Mouse (Mus musculus): Measurements from ENCODE around the gene Atrnl1. TPM values are rescaled to one million over a fixed set of nuclear protein-coding genes. Genes with fewer than 3 reads are reported as not detected.
"Not testable (repeated sequence)": the region's sequence is repeated elsewhere in the genome, so short reads cannot be mapped to it uniquely, and the experiment has no call there.

The Atrnl1 gene
- polyA plus RNA-seq, 1 experiment, result 5.6 TPM

- peak; percentile 25; the same call in 1 of the 2 replicates for TF ChIP-seq CTCF (IDR thresholded peaks at IDR 0.05; ENCODE audit: extremely low read depth, insufficient read depth, insufficient read length, insufficient replicate concordance)
- no peak for TF ChIP-seq POLR2A (IDR thresholded peaks at IDR 0.05; ENCODE audit: low read depth, low read length)
- 92% methylated on average over 6 of the region's 6 CpGs for WGBS
- no peaks in the 10 kb centered on the region for H3K36me3 ChIP-seq (ENCODE audit: control insufficient read depth, insufficient read depth, low read length)
- no peaks in the 10 kb centered on the region for H3K4me1 ChIP-seq (ENCODE audit: control insufficient read depth, insufficient read depth, insufficient read length)
- no peak overlapping the region for H3K27ac ChIP-seq (ENCODE audit: insufficient read depth, low read length)
- no peak overlapping the region for H3K4me3 ChIP-seq (ENCODE audit: extremely low read depth, insufficient read depth, insufficient read length)
- no peaks in the 10 kb centered on the region for H3K27me3 ChIP-seq (ENCODE audit: control insufficient read depth, insufficient read depth, low read length)
- peak in 1 of 2 experiments; percentile 21 for DNase-seq (ENCODE audit: low read depth in 1 of 2, low spot score in 2 of 2)
Observed at GRCm38 (mm10) chr19:57876057-57876456, 265.2 kb downstream of the Atrnl1 start.

- Histone ChIP-seq H3K27me3 (ENCODE audit: control insufficient read depth, insufficient read depth, low read length) (no peaks in the 10 kb centered on the region), H3K36me3 (ENCODE audit: control insufficient read depth, insufficient read depth, low read length) (no peaks in the 10 kb centered on the region), H3K27ac (ENCODE audit: insufficient read depth, low read length) (no peak overlapping the region), H3K4me3 (ENCODE audit: extremely low read depth, insufficient read depth, insufficient read length) (no peak overlapping the region), H3K4me1 (ENCODE audit: control insufficient read depth, insufficient read depth, insufficient read length) (no peaks in the 10 kb centered on the region)
- no peak for DNase-seq (ENCODE audit: low read depth in 1 of 2, low spot score in 2 of 2)
- WGBS, result 96% methylated on average over 4 of the region's 4 CpGs
- no peak for TF ChIP-seq CTCF (IDR thresholded peaks at IDR 0.05; ENCODE audit: extremely low read depth, insufficient read depth, insufficient read length, insufficient replicate concordance)
- no peak for TF ChIP-seq POLR2A (IDR thresholded peaks at IDR 0.05; ENCODE audit: low read depth, low read length)
Observed at GRCm38 (mm10) chr19:57877343-57877742, 266.5 kb downstream of the Atrnl1 start.

GRCm38 (mm10) chr19:57878583-57878982, 267.7 kb downstream of the Atrnl1 start:
- Histone ChIP-seq H3K27me3 (ENCODE audit: control insufficient read depth, insufficient read depth, low read length) (no peaks in the 10 kb centered on the region), H3K36me3 (ENCODE audit: control insufficient read depth, insufficient read depth, low read length) (no peaks in the 10 kb centered on the region), H3K27ac (ENCODE audit: insufficient read depth, low read length) (no peak overlapping the region), H3K4me1 (ENCODE audit: control insufficient read depth, insufficient read depth, insufficient read length) (no peaks in the 10 kb centered on the region), H3K4me3 (ENCODE audit: extremely low read depth, insufficient read depth, insufficient read length) (no peak overlapping the region)
- DNase-seq (ENCODE audit: low read depth in 1 of 2, low spot score in 2 of 2), result no peak
- 89% methylated on average over 9 of the region's 9 CpGs for WGBS
- TF ChIP-seq POLR2A (IDR thresholded peaks at IDR 0.05; ENCODE audit: low read depth, low read length) (no peak), CTCF (IDR thresholded peaks at IDR 0.05; ENCODE audit: extremely low read depth, insufficient read depth, insufficient read length, insufficient replicate concordance) (no peak)

GRCm38 (mm10) chr19:57879841-57880240, 269.0 kb downstream of the Atrnl1 start:
- not testable (repeated sequence) for H3K36me3 ChIP-seq (ENCODE audit: control insufficient read depth, insufficient read depth, low read length); H3K27me3 ChIP-seq (ENCODE audit: control insufficient read depth, insufficient read depth, low read length); H3K4me3 ChIP-seq (ENCODE audit: extremely low read depth, insufficient read depth, insufficient read length); H3K4me1 ChIP-seq (ENCODE audit: control insufficient read depth, insufficient read depth, insufficient read length); H3K27ac ChIP-seq (ENCODE audit: insufficient read depth, low read length); DNase-seq (ENCODE audit: low read depth in 1 of 2, low spot score in 2 of 2)
- WGBS, result 83% methylated on average over 1 of the region's 1 CpGs

- H3K4me1 ChIP-seq (ENCODE audit: control insufficient read depth, insufficient read depth, insufficient read length), result no peaks in the 10 kb centered on the region
- H3K27ac ChIP-seq (ENCODE audit: insufficient read depth, low read length), result no peak overlapping the region
- no peaks in the 10 kb centered on the region for H3K36me3 ChIP-seq (ENCODE audit: control insufficient read depth, insufficient read depth, low read length)
- 85% methylated on average over 7 of the region's 7 CpGs for WGBS
- DNase-seq (ENCODE audit: low read depth in 1 of 2, low spot score in 2 of 2), result no peak
- H3K4me3 ChIP-seq (ENCODE audit: extremely low read depth, insufficient read depth, insufficient read length), result no peak overlapping the region
- TF ChIP-seq POLR2A (IDR thresholded peaks at IDR 0.05; ENCODE audit: low read depth, low read length) (no peak), CTCF (IDR thresholded peaks at IDR 0.05; ENCODE audit: extremely low read depth, insufficient read depth, insufficient read length, insufficient replicate concordance) (no peak)
- H3K27me3 ChIP-seq (ENCODE audit: control insufficient read depth, insufficient read depth, low read length), result no peaks in the 10 kb centered on the region
Observed at GRCm38 (mm10) chr19:57881927-57882326, 271.1 kb downstream of the Atrnl1 start.

GRCm38 (mm10) chr19:57888871-57889270, 278.0 kb downstream of the Atrnl1 start:
- Histone ChIP-seq H3K4me3 (ENCODE audit: extremely low read depth, insufficient read depth, insufficient read length) (no peak overlapping the region), H3K4me1 (ENCODE audit: control insufficient read depth, insufficient read depth, insufficient read length) (no peaks in the 10 kb centered on the region), H3K36me3 (ENCODE audit: control insufficient read depth, insufficient read depth, low read length) (no peaks in the 10 kb centered on the region), H3K27me3 (ENCODE audit: control insufficient read depth, insufficient read depth, low read length) (no peaks in the 10 kb centered on the region), H3K27ac (ENCODE audit: insufficient read depth, low read length) (no peak overlapping the region)
- DNase-seq (ENCODE audit: low read depth in 1 of 2, low spot score in 2 of 2), result no peak
- WGBS, result 92% methylated on average over 8 of the region's 8 CpGs
- TF ChIP-seq POLR2A (IDR thresholded peaks at IDR 0.05; ENCODE audit: low read depth, low read length) (no peak), CTCF (IDR thresholded peaks at IDR 0.05; ENCODE audit: extremely low read depth, insufficient read depth, insufficient read length, insufficient replicate concordance) (no peak)

GRCm38 (mm10) chr19:57889741-57890140, 278.9 kb downstream of the Atrnl1 start:
- TF ChIP-seq POLR2A (IDR thresholded peaks at IDR 0.05; ENCODE audit: low read depth, low read length) (no peak), CTCF (IDR thresholded peaks at IDR 0.05; ENCODE audit: extremely low read depth, insufficient read depth, insufficient read length, insufficient replicate concordance) (no peak)
- H3K36me3 ChIP-seq (ENCODE audit: control insufficient read depth, insufficient read depth, low read length), result no peaks in the 10 kb centered on the region
- DNase-seq (ENCODE audit: low read depth in 1 of 2, low spot score in 2 of 2), result no peak
- 81% methylated on average over 3 of the region's 3 CpGs for WGBS
- H3K27me3 ChIP-seq (ENCODE audit: control insufficient read depth, insufficient read depth, low read length), result no peaks in the 10 kb centered on the region
- no peak overlapping the region for H3K27ac ChIP-seq (ENCODE audit: insufficient read depth, low read length)
- H3K4me3 ChIP-seq (ENCODE audit: extremely low read depth, insufficient read depth, insufficient read length), result no peak overlapping the region
- no peaks in the 10 kb centered on the region for H3K4me1 ChIP-seq (ENCODE audit: control insufficient read depth, insufficient read depth, insufficient read length)
